Mouse (Mus musculus): ENCODE measurements at regions not wholly inside any gene's neighbourhood (a gene's known extent, or its start where the extent isn't known, plus 50 kb on each side); places are given as distances from the start of the nearest gene placed in this dataset.

DNA sequence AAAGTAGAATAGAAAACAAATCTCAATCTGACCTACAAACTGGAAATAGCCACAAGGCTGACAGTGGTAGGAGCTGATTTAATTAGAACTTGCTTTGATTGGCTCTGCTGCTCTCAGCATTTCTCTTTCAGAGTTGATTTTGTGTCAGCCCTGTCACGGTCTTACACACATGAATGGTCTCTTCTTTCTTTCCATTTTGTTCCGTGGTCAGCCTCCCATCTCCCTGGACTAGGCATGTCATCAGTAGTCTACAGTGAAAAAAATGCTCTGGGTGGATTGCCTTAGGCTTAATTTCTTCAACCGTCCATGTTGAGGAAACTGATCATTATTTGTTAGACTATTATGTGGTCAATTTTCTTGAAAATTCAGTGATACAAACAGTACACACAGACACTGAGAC lies 285.0 kb downstream of the Nup35 start:
- no peak for TF ChIP-seq CTCF (IDR thresholded peaks at IDR 0.05; ENCODE audit: low read depth)
- no peak for TF ChIP-seq EP300 (IDR thresholded peaks at IDR 0.05; ENCODE audit: low read depth)
